Mouse (Mus musculus): ENCODE results near the gene Wasf3. TPM values are rescaled to one million over a fixed set of nuclear protein-coding genes. Genes with fewer than 3 reads are reported as not detected.

Wasf3 gene
- polyA plus RNA-seq, 1 experiment from 2014 or later: 0.31 TPM

DNA sequence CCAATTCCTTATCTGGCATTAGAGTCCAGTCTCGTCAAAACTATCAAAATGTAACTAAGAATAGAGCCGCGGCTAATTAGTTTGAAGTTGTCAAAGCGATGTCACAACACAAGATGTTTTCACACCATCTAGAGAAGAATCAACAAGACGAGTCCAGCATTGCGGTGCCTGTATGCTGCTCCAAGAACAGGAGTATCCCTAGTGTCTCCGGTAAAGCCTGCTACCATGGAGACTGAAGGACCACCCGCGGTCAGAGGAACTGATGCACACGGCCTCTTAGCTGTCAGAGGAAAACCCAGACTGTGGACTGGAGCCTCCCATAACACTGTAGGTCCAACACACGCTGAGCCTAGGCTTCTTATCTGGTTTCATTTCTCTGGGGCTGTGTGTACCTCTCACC lies 11.5 kb upstream of the Wasf3 start:
- H3K9me3 ChIP-seq (ENCODE audit: low read length): no peaks in the 10 kb centered on the region
- no peak overlapping the region for H3K9ac ChIP-seq (replicated peaks; ENCODE audit: low read depth)
- no peak for TF ChIP-seq CTCF (IDR thresholded peaks at IDR 0.05)
- TF ChIP-seq EP300 (IDR thresholded peaks at IDR 0.05): no peak
- no peak for ATAC-seq
- H3K27me3 ChIP-seq (replicated peaks; ENCODE audit: insufficient read depth, low read length): no peaks in the 10 kb centered on the region
- H3K4me3 ChIP-seq (ENCODE audit: low read depth, low read length): no peak overlapping the region
- 76% methylated on average over 11 of the region's 11 CpGs for WGBS
- no peaks in the 10 kb centered on the region for H3K4me1 ChIP-seq (ENCODE audit: insufficient read depth, low read depth, low read length)
- DNase-seq (ENCODE audit: low spot score): no peak
- no peak overlapping the region for H3K27ac ChIP-seq (ENCODE audit: low read length)
- no peak overlapping the region for H3K4me2 ChIP-seq (replicated peaks; ENCODE audit: low read depth, low read length)
- H3K36me3 ChIP-seq (ENCODE audit: insufficient read depth, low read length): no peaks in the 10 kb centered on the region

GRCm38 (mm10) chr5:146376601-146377000 lies 8.2 kb upstream of the Wasf3 start:
- no peak overlapping the region for H3K27ac ChIP-seq (ENCODE audit: low read length)
- no peak overlapping the region for H3K4me2 ChIP-seq (replicated peaks; ENCODE audit: low read depth, low read length)
- TF ChIP-seq CTCF (IDR thresholded peaks at IDR 0.05): peak; percentile 55
- TF ChIP-seq EP300 (IDR thresholded peaks at IDR 0.05): no peak
- H3K4me1 ChIP-seq (ENCODE audit: insufficient read depth, low read depth, low read length): no peaks in the 10 kb centered on the region
- WGBS: 73% methylated on average over 4 of the region's 4 CpGs
- no peak overlapping the region for H3K9ac ChIP-seq (replicated peaks; ENCODE audit: low read depth)
- no peaks in the 10 kb centered on the region for H3K27me3 ChIP-seq (replicated peaks; ENCODE audit: insufficient read depth, low read length)
- DNase-seq (ENCODE audit: low spot score) (no peak), ATAC-seq (no peak)
- no peaks in the 10 kb centered on the region for H3K9me3 ChIP-seq (ENCODE audit: low read length)
- no peaks in the 10 kb centered on the region for H3K36me3 ChIP-seq (ENCODE audit: insufficient read depth, low read length)
- H3K4me3 ChIP-seq (ENCODE audit: low read depth, low read length): no peak overlapping the region

DNA sequence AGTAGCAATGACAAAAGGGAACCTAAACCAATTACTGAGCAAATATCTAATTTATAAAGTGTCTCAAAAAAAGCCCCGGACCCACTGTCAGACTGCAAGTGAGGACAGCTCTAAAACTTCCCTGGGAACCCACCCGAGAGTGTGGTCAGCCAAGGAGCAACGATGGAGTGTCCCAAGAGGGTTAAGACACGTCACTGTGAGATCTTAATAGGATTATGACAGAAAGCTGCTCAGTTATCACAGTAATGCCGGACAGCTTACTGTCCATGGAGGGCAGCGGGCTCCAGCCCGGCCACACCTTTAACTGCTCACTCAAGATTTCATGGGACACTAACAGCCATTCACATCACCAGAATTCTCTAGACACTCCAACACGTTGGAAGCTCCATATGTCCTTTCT lies 4.7 kb upstream of the Wasf3 start:
- no peak overlapping the region for H3K9ac ChIP-seq (replicated peaks; ENCODE audit: low read depth)
- WGBS: 75% methylated on average over 8 of the region's 8 CpGs
- no peak for TF ChIP-seq EP300 (IDR thresholded peaks at IDR 0.05)
- TF ChIP-seq CTCF (IDR thresholded peaks at IDR 0.05): no peak

DNA sequence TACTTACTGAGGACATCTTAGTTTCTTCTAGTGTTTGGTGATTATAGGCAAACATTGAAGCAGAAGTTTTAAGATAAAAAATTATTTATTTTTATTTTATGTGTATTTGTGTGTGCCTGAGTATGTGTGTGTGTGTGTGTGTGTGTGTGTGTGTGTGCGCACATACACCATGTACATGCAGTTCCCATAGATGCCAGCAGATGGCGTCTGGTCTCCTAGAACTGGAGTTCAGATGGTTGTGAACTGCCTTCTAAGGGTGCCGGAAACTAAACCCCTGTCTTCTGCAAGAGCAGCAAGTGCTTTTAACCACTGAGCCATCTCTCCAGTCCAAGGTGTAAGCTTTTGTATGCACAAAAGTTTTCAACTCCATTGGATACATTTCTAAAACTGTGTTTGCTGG lies 2.5 kb upstream of the Wasf3 start:
- no peaks in the 10 kb centered on the region for H3K36me3 ChIP-seq (ENCODE audit: insufficient read depth, low read length)
- no peak for ATAC-seq
- TF ChIP-seq CTCF (IDR thresholded peaks at IDR 0.05): peak; percentile 41; the same call in 1 of the 2 replicates
- TF ChIP-seq EP300 (IDR thresholded peaks at IDR 0.05): no peak
- 0 out of 2 replicates have a peak, but pooled peaks cover 3% of the 10 kb centered on the region for H3K27me3 ChIP-seq (replicated peaks; ENCODE audit: insufficient read depth, low read length)
- WGBS: 81% methylated on average over 3 of the region's 3 CpGs
- DNase-seq (ENCODE audit: low spot score): no peak
- no peak overlapping the region for H3K27ac ChIP-seq (ENCODE audit: low read length)
- H3K9ac ChIP-seq (replicated peaks; ENCODE audit: low read depth): no peak overlapping the region
- no peaks in the 10 kb centered on the region for H3K9me3 ChIP-seq (ENCODE audit: low read length)
- no peak overlapping the region for H3K4me2 ChIP-seq (replicated peaks; ENCODE audit: low read depth, low read length)
- H3K4me3 ChIP-seq (ENCODE audit: low read depth, low read length): no peak overlapping the region
- H3K4me1 ChIP-seq (ENCODE audit: insufficient read depth, low read depth, low read length): no peaks in the 10 kb centered on the region

More for the DNA sequence above, 4.7 kb upstream of the Wasf3 start:
- H3K36me3 ChIP-seq (ENCODE audit: insufficient read depth, low read length): no peaks in the 10 kb centered on the region
- H3K27ac ChIP-seq (ENCODE audit: low read length): no peak overlapping the region
- H3K9me3 ChIP-seq (ENCODE audit: low read length): no peaks in the 10 kb centered on the region
- no peak for DNase-seq (ENCODE audit: low spot score)
- H3K4me2 ChIP-seq (replicated peaks; ENCODE audit: low read depth, low read length): no peak overlapping the region
- H3K27me3 ChIP-seq (replicated peaks; ENCODE audit: insufficient read depth, low read length): 0 out of 2 replicates have a peak, but pooled peaks cover 1% of the 10 kb centered on the region
- H3K4me1 ChIP-seq (ENCODE audit: insufficient read depth, low read depth, low read length): no peaks in the 10 kb centered on the region
- H3K4me3 ChIP-seq (ENCODE audit: low read depth, low read length): no peak overlapping the region
- ATAC-seq: no peak

DNA sequence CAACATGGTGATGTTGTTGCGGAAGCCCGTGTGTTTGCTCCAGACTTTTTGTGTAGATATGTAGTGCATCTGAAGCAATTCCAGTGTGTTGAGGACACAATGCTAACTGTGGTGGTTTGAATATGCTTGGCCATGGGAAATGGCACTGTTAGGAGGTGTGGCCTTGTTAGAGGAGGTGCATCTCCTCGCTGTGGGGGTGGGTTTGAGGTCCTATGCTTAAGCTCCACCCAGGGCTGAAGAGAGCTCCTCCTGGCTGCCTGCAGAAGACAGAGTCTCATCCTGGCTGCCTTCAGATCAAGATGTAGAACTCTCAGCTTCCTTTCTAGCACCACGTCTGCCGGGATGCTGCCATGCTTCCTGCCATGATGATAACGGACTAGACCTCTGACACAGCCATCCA lies 1.4 kb upstream of the Wasf3 start:
- H3K36me3 ChIP-seq (ENCODE audit: insufficient read depth, low read length): no peaks in the 10 kb centered on the region
- H3K27ac ChIP-seq (ENCODE audit: low read length): no peak overlapping the region
- H3K9me3 ChIP-seq (ENCODE audit: low read length): no peaks in the 10 kb centered on the region
- no peak overlapping the region for H3K9ac ChIP-seq (replicated peaks; ENCODE audit: low read depth)
- TF ChIP-seq CTCF (IDR thresholded peaks at IDR 0.05): no peak
- no peak for TF ChIP-seq EP300 (IDR thresholded peaks at IDR 0.05)
- WGBS: 73% methylated on average over 6 of the region's 6 CpGs
- H3K4me2 ChIP-seq (replicated peaks; ENCODE audit: low read depth, low read length): no peak overlapping the region
- H3K4me3 ChIP-seq (ENCODE audit: low read depth, low read length): no peak overlapping the region
- DNase-seq (ENCODE audit: low spot score): no peak
- H3K27me3 ChIP-seq (replicated peaks; ENCODE audit: insufficient read depth, low read length): 0 out of 2 replicates have a peak, but pooled peaks cover 3% of the 10 kb centered on the region
- ATAC-seq: no peak
- H3K4me1 ChIP-seq (ENCODE audit: insufficient read depth, low read depth, low read length): no peaks in the 10 kb centered on the region

- TF ChIP-seq EP300 (IDR thresholded peaks at IDR 0.05) (no peak), CTCF (IDR thresholded peaks at IDR 0.05) (no peak)
- Histone ChIP-seq H3K4me2 (replicated peaks; ENCODE audit: low read depth, low read length) (no peak overlapping the region; the same call in 1 of the 2 replicates), H3K4me3 (ENCODE audit: low read depth, low read length) (no peak overlapping the region), H3K9me3 (ENCODE audit: low read length) (no peaks in the 10 kb centered on the region), H3K36me3 (ENCODE audit: insufficient read depth, low read length) (no peaks in the 10 kb centered on the region), H3K27me3 (replicated peaks; ENCODE audit: insufficient read depth, low read length) (0 out of 2 replicates have a peak, but pooled peaks cover 3% of the 10 kb centered on the region), H3K4me1 (ENCODE audit: insufficient read depth, low read depth, low read length) (no peaks in the 10 kb centered on the region), H3K9ac (replicated peaks; ENCODE audit: low read depth) (no peak overlapping the region), H3K27ac (ENCODE audit: low read length) (no peak overlapping the region)
- WGBS: 26% methylated on average over 13 of the region's 13 CpGs
- DNase-seq (ENCODE audit: low spot score): no peak
- ATAC-seq: no peak
These were observed 1.2 kb downstream of the Wasf3 start for GRCm38 (mm10) chr5:146385989-146386388.

- TF ChIP-seq EP300 (IDR thresholded peaks at IDR 0.05) (no peak), CTCF (IDR thresholded peaks at IDR 0.05) (no peak)
- no peaks in the 10 kb centered on the region for H3K36me3 ChIP-seq (ENCODE audit: insufficient read depth, low read length)
These were observed 2.1 kb downstream of the Wasf3 start for GRCm38 (mm10) chr5:146386906-146387305.

More at GRCm38 (mm10) chr5:146386906-146387305, 2.1 kb downstream of the Wasf3 start:
- 0 out of 2 replicates have a peak, but pooled peaks cover 3% of the 10 kb centered on the region for H3K27me3 ChIP-seq (replicated peaks; ENCODE audit: insufficient read depth, low read length)
- WGBS: 87% methylated on average over 4 of the region's 4 CpGs
- ATAC-seq: no peak
- H3K27ac ChIP-seq (ENCODE audit: low read length): no peak overlapping the region
- no peak for DNase-seq (ENCODE audit: low spot score)
- H3K9me3 ChIP-seq (ENCODE audit: low read length): no peaks in the 10 kb centered on the region
- H3K4me2 ChIP-seq (replicated peaks; ENCODE audit: low read depth, low read length): no peak overlapping the region
- H3K4me1 ChIP-seq (ENCODE audit: insufficient read depth, low read depth, low read length): no peaks in the 10 kb centered on the region
- H3K4me3 ChIP-seq (ENCODE audit: low read depth, low read length): no peak overlapping the region
- H3K9ac ChIP-seq (replicated peaks; ENCODE audit: low read depth): no peak overlapping the region

All from lung, postnatal 0 days (tissue).